Mouse (Mus musculus) forebrain, embryonic 14.5 days (tissue): ENCODE measurements around the gene Olfr96. TPM values are rescaled to one million over a fixed set of nuclear protein-coding genes. Genes with fewer than 3 reads are reported as not detected.

Source experiments
- polyA plus RNA-seq: library from polyadenylated mRNA; unstranded; fragments of >200 nt; fragmentation: Nextera tagmentation; extraction: Ambion mirVana; gene quantifications from 2 replicates; pipeline ENCODE4 v1.2.1, GENCODE M21; 2014

The Olfr96 gene
- polyA plus RNA-seq, 1 experiment from 2014 or later: not detected

Other genes starting within 250 kb of the Olfr96 start
- gene 2410137M14Rik, start 238.9 kb upstream of the Olfr96 start, polyA plus RNA-seq: 0.35 TPM in 1 of 2 replicates, not detected in the other
- 0.77 and 1.0 TPM in 2 replicates for gene H2-M5, start 230.6 kb upstream of the Olfr96 start, polyA plus RNA-seq
- gene Zfp57, start 219.0 kb upstream of the Olfr96 start, polyA plus RNA-seq: 199 and 268 TPM in 2 replicates
- 0.98 and 1.4 TPM in 2 replicates for gene Mog, start 196.7 kb upstream of the Olfr96 start, polyA plus RNA-seq
- gene Gabbr1, start 174.2 kb upstream of the Olfr96 start, polyA plus RNA-seq: 53.4 and 60.5 TPM in 2 replicates
- not detected in 2 replicates for gene Olfr90, start 131.6 kb upstream of the Olfr96 start, polyA plus RNA-seq
- gene Olfr91, start 121.9 kb upstream of the Olfr96 start, polyA plus RNA-seq: not detected in 2 replicates
- gene Olfr92, start 100.1 kb upstream of the Olfr96 start, polyA plus RNA-seq: not detected in 2 replicates
- gene Olfr93, start 58.7 kb upstream of the Olfr96 start, polyA plus RNA-seq: not detected in 2 replicates
- gene Ubd, start 26.3 kb upstream of the Olfr96 start, polyA plus RNA-seq: not detected in 2 replicates
- not detected in 2 replicates for gene Olfr94, start 19.2 kb upstream of the Olfr96 start, polyA plus RNA-seq
- not detected in 2 replicates for gene Olfr95, start 7.0 kb upstream of the Olfr96 start, polyA plus RNA-seq
- gene Olfr97, start 17.2 kb downstream of the Olfr96 start, polyA plus RNA-seq: not detected in 2 replicates
- not detected in 2 replicates for gene Olfr98, start 43.6 kb downstream of the Olfr96 start, polyA plus RNA-seq
- gene H2-M3, start 50.1 kb downstream of the Olfr96 start, polyA plus RNA-seq: 1.1 and 1.2 TPM in 2 replicates
- gene Olfr99, start 63.3 kb downstream of the Olfr96 start, polyA plus RNA-seq: not detected in 2 replicates
- gene Olfr101, start 84.2 kb downstream of the Olfr96 start, polyA plus RNA-seq: not detected in 2 replicates
- not detected in 2 replicates for gene Olfr102, start 96.9 kb downstream of the Olfr96 start, polyA plus RNA-seq
- gene Olfr103, start 119.6 kb downstream of the Olfr96 start, polyA plus RNA-seq: not detected in 2 replicates
- gene Olfr104-ps, start 139.4 kb downstream of the Olfr96 start, polyA plus RNA-seq: not detected in 2 replicates
- not detected in 2 replicates for gene Olfr105-ps, start 158.9 kb downstream of the Olfr96 start, polyA plus RNA-seq
- not detected in 2 replicates for gene Olfr106-ps, start 170.2 kb downstream of the Olfr96 start, polyA plus RNA-seq
- gene Olfr107, start 179.1 kb downstream of the Olfr96 start, polyA plus RNA-seq: not detected in 2 replicates
- gene Olfr108, start 225.3 kb downstream of the Olfr96 start, polyA plus RNA-seq: not detected in 2 replicates
- gene Olfr109, start 238.8 kb downstream of the Olfr96 start, polyA plus RNA-seq: not detected in 2 replicates